Mouse (Mus musculus) bone marrow macrophage, adult 2 months (primary cell): ENCODE results near the gene Gm13694.

ENCODE experiments used
- CTCF ChIP-seq: IDR thresholded peaks from 2 replicates; pipeline ENCODE4 v1.5.1; 2012; ENCODE audit warnings: low read depth, mild to moderate bottlenecking, low read length, moderate library complexity
- POLR2A ChIP-seq: IDR thresholded peaks from 2 replicates; pipeline ENCODE4 v1.6.1; 2012; ENCODE audit warnings: mild to moderate bottlenecking, low read depth, low read length, borderline replicate concordance

GRCm38 (mm10) chr2:84022905-84023304 is 44.2 kb downstream of the Gm13694 start:
- TF ChIP-seq POLR2A (no peak), CTCF (no peak)
